In genomic region chr11:3292711-3293249, GRCm38 (mm10) we compare ENCODE assay signal across 8 mouse cellular contexts. TPM values are rescaled to one million over a fixed set of nuclear protein-coding genes. Genes with fewer than 3 reads are reported as not detected.
A peak's percentile ranks its signal among the peaks of the same experiment; 100 is the strongest.
DNase-seq lines count a peak whose midpoint lies in the region; ATAC-seq and TF ChIP-seq lines count a peak whose summit lies in the region.

No protein-coding gene starts in this region.

- peak overlapping the region; percentile 100 for H3K27ac ChIP-seq in limb, embryonic 12.5 days
- peak overlapping the region; percentile 52 for H3K27ac ChIP-seq in midbrain, postnatal 0 days (ENCODE audit: low read depth, low read length)

- peaks cover 43% of the 10 kb centered on the region for H3K4me1 ChIP-seq in limb, embryonic 12.5 days (replicated peaks)
- H3K4me1 ChIP-seq in midbrain, postnatal 0 days (ENCODE audit: insufficient read depth, low read length) = peaks cover 11% of the 10 kb centered on the region; the same call in 1 of the 2 replicates

- H3K9ac ChIP-seq in limb, embryonic 12.5 days (replicated peaks) = peak overlapping the region; percentile 97
- peak overlapping the region; percentile 84 for H3K9ac ChIP-seq in midbrain, postnatal 0 days (replicated peaks; ENCODE audit: low read length, poor library complexity, severe bottlenecking)

- no peaks in the 10 kb centered on the region for H3K27me3 ChIP-seq in limb, embryonic 12.5 days
- no peaks in the 10 kb centered on the region for H3K27me3 ChIP-seq in midbrain, postnatal 0 days (ENCODE audit: insufficient read depth, low read length)

- intact Hi-C loops in left cerebral cortex, postnatal 4 days (cut with DNase I) = no loop called here
- intact Hi-C loops in left cerebral cortex, postnatal 14 days (cut with DNase I) = no loop called here

- DNase-seq in left cerebral cortex, postnatal 4 days = peak; percentile 62
- no peak for DNase-seq in left cerebral cortex, adult 9 months (ENCODE audit: low spot score in 2 of 2)
- peak; percentile 88 for DNase-seq in embryo, embryonic 10 days (ENCODE audit: low spot score)
- peak; percentile 49 for DNase-seq in heart, postnatal 4 days
- peak; percentile 77 for DNase-seq in midbrain, postnatal 0 days (ENCODE audit: low spot score)
- DNase-seq in right cerebral cortex, postnatal 25 days = no peak
- DNase-seq in left cerebral cortex, postnatal 14 days (ENCODE audit: low spot score in 2 of 2) = no peak

- no peak for TF ChIP-seq CTCF in midbrain, postnatal 0 days (IDR thresholded peaks at IDR 0.05)

- peaks cover 53% of the 10 kb centered on the region for H3K36me3 ChIP-seq in limb, embryonic 12.5 days
- H3K36me3 ChIP-seq in midbrain, postnatal 0 days (ENCODE audit: insufficient read depth, low read length) = peaks cover 42% of the 10 kb centered on the region

- H3K4me3 ChIP-seq in limb, embryonic 12.5 days (replicated peaks) = peak overlapping the region; percentile 86
- peak overlapping the region; percentile 79 for H3K4me3 ChIP-seq in midbrain, postnatal 0 days (ENCODE audit: low read depth, low read length)

- no peak for ATAC-seq in limb, embryonic 12.5 days (ENCODE audit: insufficient number of reproducible peaks, insufficient read depth, low FRiP score, low TSS enrichment, low read depth)
- no peak for ATAC-seq in midbrain, postnatal 0 days (ENCODE audit: low FRiP score)

- 0% methylated on average over 8 of the region's 8 CpGs for WGBS in limb, embryonic 12.5 days
- WGBS in midbrain, postnatal 0 days = 3% methylated on average over 8 of the region's 8 CpGs

- no peaks in the 10 kb centered on the region for H3K9me3 ChIP-seq in limb, embryonic 12.5 days
- no peaks in the 10 kb centered on the region for H3K9me3 ChIP-seq in midbrain, postnatal 0 days (ENCODE audit: low read length)

- H3K4me2 ChIP-seq in limb, embryonic 12.5 days = peak overlapping the region; percentile 100
- H3K4me2 ChIP-seq in midbrain, postnatal 0 days (ENCODE audit: low read depth, low read length, poor library complexity, severe bottlenecking) = peak overlapping the region; percentile 100

RNA-seq across cellular contexts. Expression of gene Patz1, which starts 4.1 kb away (rescaled TPM):
- 10 to 100 TPM; 62.5 to 62.9 TPM for total RNA-seq in left cerebral cortex, postnatal 4 days (2021)
- total RNA-seq in heart, postnatal 4 days (2021) = 10 to 100 TPM; 38.5 to 41.6 TPM
- polyA plus RNA-seq in limb, embryonic 12.5 days (2016; fragmentation: Nextera tagmentation; extraction: Ambion mirVana) = 72.2 and 75.0 TPM in 2 replicates
- total RNA-seq in midbrain, postnatal 0 days (2014; rRNA removed) = 79.3 and 81.3 TPM in 2 replicates
- 36.3 and 39.3 TPM in 2 replicates for polyA plus RNA-seq in midbrain, postnatal 0 days (2015; fragmentation: Nextera tagmentation; extraction: Ambion mirVana)
- total RNA-seq in left cerebral cortex, postnatal 14 days (2021) = 10 to 100 TPM; 39.6 to 43.0 TPM

RNA-seq across cellular contexts. Expression of gene Drg1, which starts 26.6 kb away (rescaled TPM):
- 10 to 100 TPM; 86.1 to 96.8 TPM for total RNA-seq in left cerebral cortex, postnatal 4 days (2021)
- total RNA-seq in heart, postnatal 4 days (2021) = 10 to 100 TPM; 77.9 to 84.2 TPM
- polyA plus RNA-seq in limb, embryonic 12.5 days (2016; fragmentation: Nextera tagmentation; extraction: Ambion mirVana) = 216 and 228 TPM in 2 replicates
- 80.6 and 93.1 TPM in 2 replicates for total RNA-seq in midbrain, postnatal 0 days (2014; rRNA removed)
- polyA plus RNA-seq in midbrain, postnatal 0 days (2015; fragmentation: Nextera tagmentation; extraction: Ambion mirVana) = 183 and 190 TPM in 2 replicates
- total RNA-seq in left cerebral cortex, postnatal 14 days (2021) = 10 to 100 TPM; 89.7 to 91.4 TPM

RNA-seq across cellular contexts. Expression of gene Pik3ip1, which starts 37.4 kb away (rescaled TPM):
- total RNA-seq in left cerebral cortex, postnatal 4 days (2021) = 10 to 100 TPM; 22.9 to 23.4 TPM
- 10 to 100 TPM; 11.7 to 12.0 TPM for total RNA-seq in heart, postnatal 4 days (2021)
- 15.1 and 18.8 TPM in 2 replicates for polyA plus RNA-seq in limb, embryonic 12.5 days (2016; fragmentation: Nextera tagmentation; extraction: Ambion mirVana)
- total RNA-seq in midbrain, postnatal 0 days (2014; rRNA removed) = 42.5 and 43.4 TPM in 2 replicates
- 34.7 and 37.5 TPM in 2 replicates for polyA plus RNA-seq in midbrain, postnatal 0 days (2015; fragmentation: Nextera tagmentation; extraction: Ambion mirVana)
- total RNA-seq in left cerebral cortex, postnatal 14 days (2021) = 10 to 100 TPM; 25.7 to 26.5 TPM

Comparison
In these comparisons a context has a peak if more than half of its experiments do, and no peak if none do; other contexts are left out.
1. DNase-seq: peak in left cerebral cortex, postnatal 4 days (single experiment), embryo, embryonic 10 days (single experiment), heart, postnatal 4 days (single experiment) and midbrain, postnatal 0 days (single experiment); none in left cerebral cortex, adult 9 months (0 of 2), right cerebral cortex, postnatal 25 days (single experiment) and left cerebral cortex, postnatal 14 days (0 of 2).